Mouse (Mus musculus) liver, adult (tissue): Measurements from ENCODE around the gene Nutf2-ps1.
"Not testable (repeated sequence)": the region's sequence is repeated elsewhere in the genome, so short reads cannot be mapped to it uniquely, and the experiment has no call there.

ENCODE experiments used
- GATA4 ChIP-seq: IDR thresholded peaks from 2 replicates; pipeline ENCODE4 v1.6.1; 2014; ENCODE audit warnings: mild to moderate bottlenecking, low read length; ENCODE audit not compliant: insufficient replicate concordance

Gene Nutf2-ps1

GRCm38 (mm10) chr19:53588968-53589367, at the start of gene Nutf2-ps1:
Gene Nutf2-ps1 (minus strand): TSS chr19:53589068.
- not testable (repeated sequence) for TF ChIP-seq GATA4

- TF ChIP-seq GATA4 = no peak
Measured at GRCm38 (mm10) chr19:53638041-53638440, 49.2 kb upstream of the Nutf2-ps1 start.

GRCm38 (mm10) chr19:53621681-53622080, 32.8 kb upstream of the Nutf2-ps1 start:
- TF ChIP-seq GATA4 = no peak

- TF ChIP-seq GATA4 = no peak
Measured at GRCm38 (mm10) chr19:53608921-53609320, 20.1 kb upstream of the Nutf2-ps1 start.

DNA sequence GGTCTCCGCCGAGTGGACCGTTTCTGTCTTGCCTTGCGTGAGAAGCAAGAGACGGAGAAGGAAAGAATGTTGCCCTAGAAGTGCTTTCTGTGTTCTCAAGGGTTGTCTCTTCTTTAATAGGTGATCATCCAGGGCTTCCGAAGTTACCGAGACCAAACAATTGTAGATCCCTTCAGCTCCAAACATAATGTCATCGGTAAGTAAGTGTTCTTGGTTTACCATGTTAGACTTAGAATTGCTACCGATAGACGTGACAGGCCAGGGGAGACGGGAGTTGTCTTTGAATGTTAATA, 12.4 kb upstream of the Nutf2-ps1 start:
- TF ChIP-seq GATA4 = no peak

DNA sequence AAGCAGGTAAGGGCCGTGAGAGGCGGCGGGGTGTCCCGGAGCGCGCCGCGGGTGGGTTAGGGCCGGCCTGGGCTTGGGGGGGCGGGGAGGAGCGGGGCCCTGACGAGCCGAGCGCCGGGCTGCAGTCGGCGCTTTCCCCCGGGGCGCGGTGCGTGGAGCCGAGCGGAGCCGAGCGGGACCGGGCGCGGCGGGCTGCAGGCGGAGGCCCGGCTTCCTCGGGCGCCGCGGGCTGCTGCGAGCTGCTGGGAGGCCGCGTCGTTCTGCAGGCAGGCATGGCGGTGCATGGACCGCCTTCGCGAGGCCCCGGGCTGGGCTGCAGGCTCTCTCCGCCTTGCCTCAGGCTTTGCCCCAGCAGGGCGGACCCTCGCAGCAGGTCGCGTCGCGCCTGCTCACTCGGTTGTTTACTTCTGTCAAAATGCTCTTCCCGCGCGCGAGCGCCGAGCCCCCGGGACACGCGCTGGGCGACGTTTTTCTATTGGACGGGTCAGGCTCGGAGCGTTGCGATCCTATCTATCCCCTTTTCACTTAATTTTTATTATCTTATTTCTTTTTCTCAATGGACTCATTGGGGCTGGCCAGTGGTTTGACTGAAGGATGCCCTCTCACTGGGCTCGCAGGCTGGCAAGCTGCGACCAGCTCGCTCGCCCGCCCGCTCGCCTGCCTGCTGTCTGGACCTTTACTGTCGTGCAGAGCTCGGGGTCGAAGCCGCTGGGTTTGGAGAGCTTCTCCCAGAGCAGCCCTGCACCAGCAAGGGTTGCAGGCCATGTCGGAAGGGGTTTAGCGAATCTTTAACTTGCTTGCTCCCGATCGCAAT, 11.9 kb upstream of the Nutf2-ps1 start:
- no peak for TF ChIP-seq GATA4

DNA sequence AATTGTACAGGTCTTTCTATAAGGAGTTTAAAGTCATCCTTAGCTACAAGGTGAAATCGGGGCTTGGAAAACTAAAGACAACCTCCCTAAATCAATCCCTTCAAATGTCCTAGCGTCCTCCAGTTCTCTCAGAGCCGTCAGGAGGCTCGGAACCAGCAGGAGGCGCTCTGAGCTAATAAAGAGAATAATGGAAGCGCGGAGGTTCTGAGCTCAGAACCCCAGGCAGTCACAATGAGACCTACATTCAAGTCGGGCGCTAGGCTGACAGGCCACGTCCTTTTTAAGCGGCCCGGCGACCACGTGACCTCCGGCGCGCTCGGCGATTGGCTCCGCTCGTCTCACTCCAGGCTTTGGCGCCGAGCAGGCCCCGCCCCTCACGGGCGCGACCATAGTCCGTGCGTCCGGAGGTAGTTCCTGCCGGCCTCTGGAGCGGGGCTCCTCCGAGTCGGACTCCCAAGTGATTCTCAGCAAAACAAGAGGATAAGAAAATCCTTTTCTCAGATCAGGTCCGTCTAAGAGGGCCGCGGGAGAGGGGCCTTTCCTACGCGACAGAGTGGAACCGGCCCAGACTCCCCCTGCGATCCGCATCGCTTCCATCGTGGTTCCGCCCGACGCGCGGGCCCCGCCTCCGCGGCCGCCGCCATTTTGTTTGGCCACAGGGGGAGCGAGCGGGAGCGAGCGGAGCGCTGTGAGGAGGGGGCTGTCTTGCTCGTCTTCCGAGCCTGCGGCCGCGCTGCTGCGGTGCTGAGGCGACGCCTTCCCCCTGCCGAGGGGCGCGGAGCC, 11.1 kb upstream of the Nutf2-ps1 start, which contains the start of gene Smc3:
Gene Smc3 (plus strand): TSS at position 642 of the 783 bp plus-strand sequence.
- no peak; the same call in 1 of the 2 replicates for TF ChIP-seq GATA4

DNA sequence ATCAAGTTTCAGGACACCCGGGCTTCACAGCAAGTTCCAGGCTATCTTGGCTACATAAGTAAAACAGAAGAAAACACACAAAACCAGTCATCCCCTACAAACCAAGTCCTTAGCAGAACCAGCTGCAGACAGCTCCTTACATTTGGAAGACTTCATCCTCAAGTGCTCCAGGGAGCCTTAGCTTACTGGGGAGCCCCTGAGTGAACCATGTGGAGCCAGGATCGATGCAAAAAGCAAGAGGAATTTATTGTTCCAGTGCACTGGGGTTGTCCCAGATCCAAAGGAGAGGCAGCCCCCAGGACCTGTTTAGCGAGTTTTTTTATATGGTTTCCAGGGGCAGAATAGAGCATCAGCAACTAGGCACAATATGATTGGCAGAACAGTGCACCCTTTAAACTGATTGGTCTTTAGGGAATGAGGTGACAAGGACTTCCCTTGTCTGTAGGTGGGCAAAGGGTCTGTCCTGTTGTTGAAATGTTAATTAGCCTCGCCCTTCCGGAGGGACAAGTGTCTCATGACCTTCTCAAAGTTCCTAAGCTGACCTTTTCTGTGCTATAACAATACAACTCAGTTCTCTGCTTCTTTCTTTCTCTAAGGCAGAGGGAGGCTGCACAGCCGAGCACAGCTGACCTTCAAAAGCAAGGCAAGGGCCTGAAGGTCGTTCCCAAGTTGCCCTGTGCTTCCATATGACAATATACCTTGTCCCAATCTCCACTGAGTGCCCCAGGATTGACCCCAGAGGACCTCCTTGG, 8.0 kb upstream of the Nutf2-ps1 start:
- no peak for TF ChIP-seq GATA4

DNA sequence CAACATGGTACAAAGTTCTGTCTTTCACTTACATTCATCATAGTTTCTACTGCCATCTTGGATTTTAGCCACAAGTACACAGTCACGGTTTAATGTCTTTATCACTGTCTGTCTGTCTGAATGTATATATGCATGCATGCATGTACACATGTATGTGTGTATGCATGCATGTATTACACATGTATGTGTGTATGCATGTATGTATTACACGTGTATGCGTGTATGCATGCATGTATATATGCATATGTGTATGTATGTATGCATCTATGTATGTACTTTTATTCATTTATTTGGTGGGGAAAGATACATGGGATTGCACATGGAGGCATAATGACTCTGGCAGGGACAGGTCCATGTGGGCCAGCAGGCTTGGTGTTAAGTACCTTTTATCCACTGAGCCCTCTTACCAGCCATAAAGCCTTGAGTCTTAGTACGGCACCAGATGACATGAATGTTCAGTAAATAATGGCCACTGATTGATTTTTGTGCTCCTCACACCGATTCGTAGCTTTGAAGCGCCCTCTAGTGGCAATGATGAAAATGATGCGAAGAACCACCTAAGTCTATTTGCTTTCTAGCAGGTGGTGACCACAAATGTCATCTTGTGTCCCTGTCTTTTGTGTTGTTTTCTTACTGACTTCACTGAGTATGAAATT, 10.1 kb downstream of the Nutf2-ps1 start:
- TF ChIP-seq GATA4 = no peak

GRCm38 (mm10) chr19:53577025-53577800, 11.7 kb downstream of the Nutf2-ps1 start:
- TF ChIP-seq GATA4 = no peak

DNA sequence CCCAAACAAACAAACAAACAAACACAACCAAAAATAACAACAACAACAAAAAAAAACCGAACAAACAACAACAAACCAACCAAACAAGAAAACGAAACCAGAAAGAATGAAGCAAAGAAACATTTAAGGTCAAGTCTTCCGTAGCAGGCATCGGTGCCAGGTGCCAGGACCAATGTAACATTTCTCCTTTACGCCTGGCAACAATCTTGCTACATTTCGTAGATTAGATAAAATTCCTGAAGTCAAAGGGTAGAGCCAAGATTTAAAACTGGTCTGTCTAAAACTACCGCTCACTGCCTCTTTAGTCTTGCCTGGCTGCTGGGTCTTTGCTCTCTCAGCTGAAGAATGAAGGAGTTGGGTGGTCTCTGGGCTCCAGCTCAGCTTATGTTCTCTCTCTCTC, 12.8 kb downstream of the Nutf2-ps1 start:
- no peak for TF ChIP-seq GATA4

DNA sequence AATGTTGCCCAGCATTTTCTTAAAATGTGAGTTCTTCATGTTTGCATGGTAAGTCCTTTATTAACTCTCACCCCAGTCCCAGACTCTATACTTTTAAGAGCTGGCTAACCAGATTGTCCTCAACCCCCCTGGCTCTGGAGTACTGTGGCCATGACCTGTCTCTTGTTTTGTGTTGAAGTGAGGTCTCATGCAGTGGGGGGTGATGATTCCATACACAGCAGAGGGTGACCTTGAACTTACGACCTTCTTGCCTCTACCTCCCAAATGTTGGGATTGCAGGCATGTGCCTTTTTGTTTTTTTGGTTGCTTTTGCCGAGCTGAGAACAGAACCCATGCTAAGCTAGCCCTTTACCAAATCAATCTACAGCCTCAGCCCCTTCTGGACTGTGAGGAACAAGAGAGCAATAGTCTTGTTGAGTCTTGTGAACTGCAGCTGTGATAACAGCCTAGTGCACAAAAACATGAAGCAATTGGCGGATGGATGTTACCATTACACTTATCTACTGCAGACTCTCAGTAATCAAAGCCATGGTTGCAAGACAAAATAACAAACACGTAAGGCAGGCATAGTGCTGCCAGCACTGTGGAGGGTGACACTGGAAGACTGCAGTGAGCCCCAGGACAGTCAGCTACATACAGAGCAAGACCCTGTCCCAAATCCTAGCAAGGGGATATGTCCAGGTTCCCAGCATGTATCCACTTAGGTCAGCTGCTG, 13.4 kb downstream of the Nutf2-ps1 start:
- TF ChIP-seq GATA4 = no peak

DNA sequence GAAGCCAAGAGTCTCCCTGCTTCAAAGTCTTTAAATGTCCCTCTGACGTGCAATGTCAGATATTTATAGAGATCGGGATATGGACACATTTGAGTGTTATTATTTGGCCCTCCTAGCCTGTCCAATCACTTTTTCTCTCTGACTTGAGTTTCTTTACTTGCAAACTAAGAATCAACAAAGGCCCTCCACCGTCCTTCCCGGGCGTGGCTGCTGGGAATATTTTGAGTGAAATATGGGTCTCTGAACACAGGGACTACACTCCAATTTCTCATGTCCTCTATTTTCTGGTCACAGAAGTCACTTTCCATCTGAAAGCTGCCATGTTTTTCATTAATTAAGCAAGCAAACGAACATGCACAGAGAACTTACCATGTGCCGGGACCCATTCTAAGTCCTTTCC, 14.3 kb downstream of the Nutf2-ps1 start:
- no peak for TF ChIP-seq GATA4

DNA sequence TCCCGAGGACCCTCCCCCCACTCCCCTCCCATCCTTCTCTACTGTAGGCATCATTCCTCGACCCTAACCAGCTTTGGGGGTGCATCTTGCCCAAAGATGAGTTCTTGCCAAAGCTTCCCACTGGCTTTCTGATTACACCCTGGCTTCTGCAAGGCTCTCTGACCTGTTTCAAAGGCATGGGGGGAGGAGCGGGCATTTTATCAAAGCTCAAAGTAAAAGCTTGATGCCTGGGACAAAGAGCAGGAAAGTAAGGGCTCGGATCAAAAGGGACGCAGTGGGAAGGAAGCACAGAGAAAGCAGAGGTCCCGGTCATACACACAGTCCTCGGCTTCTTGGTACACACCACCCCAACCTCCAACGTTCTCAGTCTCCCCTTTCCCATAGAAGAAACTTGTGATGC, 14.7 kb downstream of the Nutf2-ps1 start:
- TF ChIP-seq GATA4 = no peak
